Mouse (Mus musculus): ENCODE results near the gene Map7. TPM values are rescaled to one million over a fixed set of nuclear protein-coding genes. Genes with fewer than 3 reads are reported as not detected.

The Map7 gene
- total RNA-seq, 1 experiment: 35.2 TPM

DNA sequence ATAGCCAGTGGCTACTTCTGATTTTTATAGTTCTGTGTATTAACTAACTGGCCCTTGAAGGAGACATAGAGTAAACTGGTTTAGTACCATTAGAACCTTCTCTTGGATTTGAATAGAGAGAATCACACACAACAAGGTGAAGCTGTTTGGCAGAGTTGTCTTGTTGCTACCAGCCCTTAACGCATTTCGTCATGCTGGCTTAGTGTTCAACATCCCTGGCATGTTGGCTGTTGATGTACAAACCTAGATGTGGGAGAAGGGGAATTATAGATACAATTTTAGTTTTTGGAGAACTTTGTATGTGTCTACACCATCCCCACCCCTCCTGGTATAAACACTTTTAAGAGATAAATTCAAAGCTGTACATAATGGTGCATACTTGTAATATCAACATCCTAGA, 37.5 kb downstream of the Map7 start:
- DNase-seq (ENCODE audit: low read depth, low spot score): no peak
- Histone ChIP-seq H3K4me3 (ENCODE audit: insufficient read depth in 1 of 2, low read depth in 1 of 2, low read length in 2 of 2, poor library complexity in 1 of 2, severe bottlenecking in 1 of 2) (no peak overlapping the region), H3K27ac (ENCODE audit: insufficient read depth, low read depth, low read length, poor library complexity, severe bottlenecking) (no peak overlapping the region), H3K9me3 (ENCODE audit: control insufficient read depth, insufficient read depth, low read depth, low read length) (no peaks in the 10 kb centered on the region), H3K36me3 (ENCODE audit: control insufficient read depth, insufficient read depth, low read length, poor library complexity, severe bottlenecking) (no peaks in the 10 kb centered on the region), H3K4me1 (ENCODE audit: control insufficient read depth in 2 of 2, insufficient read depth in 2 of 2, low read length in 2 of 2, poor library complexity in 1 of 2) (peaks cover 24 to 34% of the 10 kb centered on the region in 2 experiments), H3K9ac (ENCODE audit: insufficient read depth, low read depth, low read length, poor library complexity, severe bottlenecking) (no peak overlapping the region)
- TF ChIP-seq HCFC1 (IDR thresholded peaks at IDR 0.05; ENCODE audit: borderline replicate concordance, insufficient read depth, low read length) (no peak), ZC3H11A (IDR thresholded peaks at IDR 0.05; ENCODE audit: borderline replicate concordance, low read depth, low read length) (no peak), CHD2 (IDR thresholded peaks at IDR 0.05; ENCODE audit: low read depth, low read length) (no peak), MAFK (IDR thresholded peaks at IDR 0.05; ENCODE audit: insufficient read depth, low read depth, low read length) (no peak), ZNF384 (IDR thresholded peaks at IDR 0.05; ENCODE audit: low read depth, low read length) (no peak)
- in situ Hi-C loops (cut with MboI; ENCODE audit: low sequenced_read_pairs in 2 of 2, unreplicated experiment in 2 of 2): no loop called here

DNA sequence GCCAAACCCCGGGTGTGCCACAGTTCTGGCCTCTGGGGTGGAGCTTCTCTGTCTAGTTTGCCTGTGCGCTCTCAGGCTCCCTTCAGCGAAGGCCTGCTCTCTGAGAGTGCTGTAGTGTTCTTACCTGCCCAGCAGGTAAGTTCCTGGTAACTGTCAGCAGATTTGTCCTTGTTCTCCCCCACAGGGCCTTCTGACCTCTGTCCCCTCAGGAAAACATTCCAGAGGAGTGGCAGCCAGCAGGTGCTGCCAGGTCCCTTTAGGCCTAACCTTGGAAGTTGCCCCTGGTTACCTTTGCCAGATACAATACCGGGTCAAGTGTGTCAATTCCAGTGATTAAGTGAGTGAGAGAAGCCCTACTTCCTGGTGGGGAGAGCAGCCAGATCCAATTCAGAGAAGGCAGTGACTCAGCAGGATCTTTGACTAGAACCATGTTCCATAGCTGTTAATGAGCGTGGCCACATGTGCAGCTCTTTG, 38.6 kb downstream of the Map7 start:
- H3K36me3 ChIP-seq (ENCODE audit: control insufficient read depth, insufficient read depth, low read length, poor library complexity, severe bottlenecking): no peaks in the 10 kb centered on the region
- DNase-seq (ENCODE audit: low read depth, low spot score): no peak
- peaks cover 21 to 28% of the 10 kb centered on the region in 2 experiments for H3K4me1 ChIP-seq (ENCODE audit: control insufficient read depth in 2 of 2, insufficient read depth in 2 of 2, low read length in 2 of 2, poor library complexity in 1 of 2)
- in situ Hi-C loops (cut with MboI; ENCODE audit: low sequenced_read_pairs in 2 of 2, unreplicated experiment in 2 of 2): no loop called here
- no peak overlapping the region for H3K4me3 ChIP-seq (ENCODE audit: insufficient read depth in 1 of 2, low read depth in 1 of 2, low read length in 2 of 2, poor library complexity in 1 of 2, severe bottlenecking in 1 of 2)
- H3K9me3 ChIP-seq (ENCODE audit: control insufficient read depth, insufficient read depth, low read depth, low read length): no peaks in the 10 kb centered on the region
- H3K9ac ChIP-seq (ENCODE audit: insufficient read depth, low read depth, low read length, poor library complexity, severe bottlenecking): peak overlapping the region; percentile 20; the same call in 1 of the 2 replicates
- TF ChIP-seq MAFK (IDR thresholded peaks at IDR 0.05; ENCODE audit: insufficient read depth, low read depth, low read length): peak; percentile 83
- TF ChIP-seq ZC3H11A (IDR thresholded peaks at IDR 0.05; ENCODE audit: borderline replicate concordance, low read depth, low read length): no peak
- H3K27ac ChIP-seq (ENCODE audit: insufficient read depth, low read depth, low read length, poor library complexity, severe bottlenecking): peak overlapping the region; percentile 84

DNA sequence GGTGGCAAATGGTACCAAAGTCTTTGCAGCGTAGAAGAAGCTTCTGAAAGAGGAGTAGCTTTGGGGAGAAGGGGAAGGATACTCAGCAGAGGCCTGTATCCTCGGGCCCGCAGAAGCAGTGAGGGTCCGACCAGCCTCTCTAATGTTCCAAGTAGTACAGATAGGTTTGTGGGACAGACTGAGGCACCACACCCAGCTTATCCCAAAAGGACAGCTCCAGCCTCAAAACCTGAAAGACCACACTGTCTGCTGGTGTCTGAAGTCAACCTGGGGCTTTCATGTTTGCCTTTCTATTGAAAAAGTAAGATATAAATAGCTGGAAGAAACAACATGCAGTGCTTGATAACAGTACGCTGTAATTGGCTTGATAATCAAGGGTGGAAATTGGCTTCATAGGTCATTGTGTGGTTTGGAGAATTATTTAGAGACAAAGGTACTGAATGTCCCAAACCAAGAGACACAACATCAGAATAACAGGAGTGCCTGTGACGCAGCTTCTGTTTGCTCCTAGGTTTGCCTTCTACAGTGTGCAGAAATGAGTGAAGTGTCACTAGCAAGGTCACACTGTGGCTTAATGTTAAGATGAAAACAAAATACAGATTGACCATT, 42.0 kb downstream of the Map7 start:
- in situ Hi-C loops (cut with MboI; ENCODE audit: low sequenced_read_pairs in 2 of 2, unreplicated experiment in 2 of 2): no loop called here
- TF ChIP-seq CHD2 (IDR thresholded peaks at IDR 0.05; ENCODE audit: low read depth, low read length) (no peak), MAFK (IDR thresholded peaks at IDR 0.05; ENCODE audit: insufficient read depth, low read depth, low read length) (no peak), ZC3H11A (IDR thresholded peaks at IDR 0.05; ENCODE audit: borderline replicate concordance, low read depth, low read length) (no peak), ZNF384 (IDR thresholded peaks at IDR 0.05; ENCODE audit: low read depth, low read length) (no peak)

GRCm38 (mm10) chr10:20194847-20195540, 46.7 kb downstream of the Map7 start:
- Histone ChIP-seq H3K4me1 (ENCODE audit: control insufficient read depth in 2 of 2, insufficient read depth in 2 of 2, low read length in 2 of 2, poor library complexity in 1 of 2) (peaks cover 0 to 12% of the 10 kb centered on the region in 2 experiments; a peak in 3 of 4 replicates), H3K9me3 (ENCODE audit: control insufficient read depth, insufficient read depth, low read depth, low read length) (no peaks in the 10 kb centered on the region), H3K9ac (ENCODE audit: insufficient read depth, low read depth, low read length, poor library complexity, severe bottlenecking) (no peak overlapping the region), H3K36me3 (ENCODE audit: control insufficient read depth, insufficient read depth, low read length, poor library complexity, severe bottlenecking) (no peaks in the 10 kb centered on the region), H3K27ac (ENCODE audit: insufficient read depth, low read depth, low read length, poor library complexity, severe bottlenecking) (no peak overlapping the region), H3K4me3 (ENCODE audit: insufficient read depth in 1 of 2, low read depth in 1 of 2, low read length in 2 of 2, poor library complexity in 1 of 2, severe bottlenecking in 1 of 2) (no peak overlapping the region)
- TF ChIP-seq ZC3H11A (IDR thresholded peaks at IDR 0.05; ENCODE audit: borderline replicate concordance, low read depth, low read length): no peak
- TF ChIP-seq HCFC1 (IDR thresholded peaks at IDR 0.05; ENCODE audit: borderline replicate concordance, insufficient read depth, low read length): no peak
- no peak for TF ChIP-seq ZNF384 (IDR thresholded peaks at IDR 0.05; ENCODE audit: low read depth, low read length)
- no peak for TF ChIP-seq MAFK (IDR thresholded peaks at IDR 0.05; ENCODE audit: insufficient read depth, low read depth, low read length)
- TF ChIP-seq CHD2 (IDR thresholded peaks at IDR 0.05; ENCODE audit: low read depth, low read length): no peak
- DNase-seq (ENCODE audit: low read depth, low spot score): no peak
- in situ Hi-C loops (cut with MboI; ENCODE audit: low sequenced_read_pairs in 2 of 2, unreplicated experiment in 2 of 2): no loop called here

More for the DNA sequence above, 42.0 kb downstream of the Map7 start:
- Histone ChIP-seq H3K4me1 (ENCODE audit: control insufficient read depth in 2 of 2, insufficient read depth in 2 of 2, low read length in 2 of 2, poor library complexity in 1 of 2) (peaks cover 10 to 23% of the 10 kb centered on the region in 2 experiments), H3K4me3 (ENCODE audit: insufficient read depth in 1 of 2, low read depth in 1 of 2, low read length in 2 of 2, poor library complexity in 1 of 2, severe bottlenecking in 1 of 2) (no peak overlapping the region), H3K27ac (ENCODE audit: insufficient read depth, low read depth, low read length, poor library complexity, severe bottlenecking) (no peak overlapping the region), H3K9me3 (ENCODE audit: control insufficient read depth, insufficient read depth, low read depth, low read length) (no peaks in the 10 kb centered on the region), H3K9ac (ENCODE audit: insufficient read depth, low read depth, low read length, poor library complexity, severe bottlenecking) (no peak overlapping the region), H3K36me3 (ENCODE audit: control insufficient read depth, insufficient read depth, low read length, poor library complexity, severe bottlenecking) (no peaks in the 10 kb centered on the region)
- DNase-seq (ENCODE audit: low read depth, low spot score): no peak

Data from ES-E14 (cell line).